Mouse (Mus musculus) CD4-positive, CD25-positive, alpha-beta regulatory T cell, adult 4 months (primary cell): ENCODE measurements around the gene BC049762. TPM values are rescaled to one million over a fixed set of nuclear protein-coding genes. Genes with fewer than 3 reads are reported as not detected.

Experiments used
- ATAC-seq: one replicate; pipeline ENCODE4 v1.8.0; 2017
- polyA plus RNA-seq, 2 experiments: library from polyadenylated mRNA; unstranded; fragments of 100-300 nt; shearing (Covaris generic); gene quantifications; one replicate each; pipeline ENCODE4 v1.2.1; 2017

BC049762 gene
- under 1 TPM in 1 of 2 experiments, not detected in 1; 0.74 TPM for polyA plus RNA-seq

DNA sequence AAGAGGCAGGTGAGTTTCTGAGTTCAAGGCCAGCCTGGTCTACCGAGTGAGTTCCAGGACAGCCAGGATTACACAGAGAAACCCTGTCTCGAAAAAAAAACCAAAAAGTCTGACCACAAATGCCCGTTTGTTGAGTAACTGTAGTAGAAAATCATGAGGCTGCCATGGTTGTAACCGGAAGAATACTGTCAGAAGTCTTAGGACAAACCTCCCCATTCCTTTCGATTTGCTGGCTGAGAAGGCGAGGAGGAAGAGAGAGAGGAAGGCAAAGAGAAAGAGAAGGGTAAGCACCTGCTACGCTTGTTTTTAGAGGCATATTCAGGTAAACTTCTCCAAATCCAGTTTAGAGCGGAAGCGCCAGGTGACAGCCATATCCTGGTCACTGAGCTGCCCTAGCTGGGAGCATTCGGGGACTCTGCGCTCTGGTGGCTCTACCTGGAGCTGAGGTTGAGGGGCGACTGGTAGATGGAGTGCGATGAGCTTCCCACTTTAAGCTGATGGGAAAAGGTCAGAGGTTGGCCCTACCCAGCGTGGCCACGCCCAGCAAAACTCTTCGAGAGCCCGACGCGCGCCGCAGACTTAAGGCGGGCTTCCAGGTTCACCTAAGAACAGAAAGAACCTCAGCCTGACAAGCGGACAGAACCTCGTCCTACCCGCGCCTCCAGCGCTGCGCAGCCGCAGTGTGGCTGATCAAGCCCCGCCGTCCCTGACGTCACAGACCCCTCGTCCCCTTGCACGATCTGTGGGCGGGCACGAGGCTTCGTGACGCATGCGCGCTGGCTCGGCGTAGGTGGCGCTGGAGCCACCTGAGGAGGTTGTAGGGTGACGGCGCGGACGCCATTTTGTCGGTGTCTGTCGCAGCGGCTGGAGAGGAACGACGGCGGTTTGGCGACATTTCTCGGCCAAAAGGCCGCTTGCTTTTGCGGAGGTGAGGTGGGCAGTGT lies at the start of gene BC049762:
Gene BC049762 (minus strand): TSS at position 705 of the 944 bp plus-strand sequence.
- ATAC-seq, result peak; percentile 91

- no peak for ATAC-seq
Observed at GRCm38 (mm10) chr11:51311846-51312245, 49.0 kb upstream of the BC049762 start.

GRCm38 (mm10) chr11:51308306-51308705 lies 45.5 kb upstream of the BC049762 start:
- ATAC-seq, result no peak

DNA sequence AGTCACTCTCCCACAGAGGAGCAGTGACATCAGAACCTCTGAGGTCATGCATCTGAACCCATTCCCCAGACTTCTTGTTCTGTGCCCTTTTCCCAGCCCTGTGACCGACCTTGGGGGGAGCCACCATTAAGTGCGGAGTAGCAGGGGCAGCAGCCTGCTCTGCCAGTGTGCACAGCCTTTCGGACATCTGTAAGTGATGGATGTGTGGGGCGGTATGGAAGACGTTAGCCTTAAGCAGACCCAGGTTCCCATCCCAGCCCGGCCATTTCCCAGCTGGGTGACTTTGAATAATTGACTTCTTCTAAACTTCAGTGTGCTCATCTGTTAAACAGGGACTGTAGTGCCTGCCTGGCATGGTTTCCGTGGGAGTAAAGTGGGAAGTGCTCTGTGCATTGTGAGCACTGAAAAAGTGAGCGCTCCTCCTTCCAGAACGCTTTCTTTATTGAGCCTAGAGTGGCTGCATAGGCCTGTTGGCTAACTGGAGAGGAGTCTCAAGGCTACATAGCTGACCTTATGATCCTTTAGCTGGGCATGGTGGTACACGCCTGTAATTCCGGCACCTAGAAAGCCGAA lies 41.2 kb upstream of the BC049762 start:
- ATAC-seq, result no peak

GRCm38 (mm10) chr11:51302396-51302795 lies 39.5 kb upstream of the BC049762 start:
- ATAC-seq, result no peak

GRCm38 (mm10) chr11:51298691-51299090 lies 35.8 kb upstream of the BC049762 start:
- ATAC-seq, result no peak

DNA sequence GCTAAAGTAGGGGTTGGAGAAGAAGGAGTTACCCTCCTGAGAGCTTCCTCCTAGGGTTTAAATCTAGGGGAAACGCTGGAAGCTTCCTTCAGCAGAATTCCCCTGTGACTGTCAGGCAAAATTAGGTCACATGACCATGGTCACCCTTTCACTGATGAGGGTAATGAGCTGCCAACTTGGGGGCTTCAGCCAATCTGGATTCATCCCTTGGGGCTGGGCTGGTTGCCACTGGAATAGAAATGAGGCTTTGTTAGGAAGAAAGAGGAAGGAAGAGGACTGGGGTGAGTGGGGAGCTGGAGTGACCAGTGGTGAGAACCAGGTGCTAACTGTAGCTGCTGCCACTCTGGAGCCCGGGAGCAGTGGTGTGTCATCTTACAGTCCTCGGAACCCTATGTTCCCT lies 32.9 kb upstream of the BC049762 start:
- ATAC-seq, result no peak

- no peak for ATAC-seq
Observed at GRCm38 (mm10) chr11:51293956-51294530, 31.2 kb upstream of the BC049762 start.

- no peak for ATAC-seq
Observed at GRCm38 (mm10) chr11:51290066-51290955, 27.5 kb upstream of the BC049762 start.

DNA sequence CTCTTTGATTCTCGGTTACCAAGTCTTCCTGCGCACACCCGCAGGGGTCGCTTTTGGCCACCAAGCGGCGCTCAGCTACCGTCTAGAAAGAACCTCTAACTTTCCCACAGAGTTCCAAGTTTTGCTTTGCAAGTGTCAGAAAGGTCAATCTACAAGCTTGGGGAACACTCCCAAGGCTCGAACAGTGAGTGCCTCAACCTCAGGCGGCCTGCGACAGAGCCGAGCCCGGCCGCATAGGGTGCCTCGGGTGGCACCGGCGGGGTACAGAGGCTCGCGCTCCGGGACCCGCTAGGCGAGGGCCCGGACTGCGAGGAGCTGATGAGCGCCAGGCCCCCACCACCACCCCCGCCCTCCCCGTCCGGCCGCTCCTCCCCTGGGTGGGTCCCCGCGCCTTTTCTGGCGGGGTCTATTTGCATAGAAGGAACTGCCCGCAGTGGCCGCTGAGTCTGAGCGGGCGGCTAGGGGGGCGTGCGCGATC lies 26.8 kb upstream of the BC049762 start, which contains the start of gene Col23a1:
Gene Col23a1 (plus strand): TSS at position 357 of the 478 bp plus-strand sequence.
- ATAC-seq, result no peak

DNA sequence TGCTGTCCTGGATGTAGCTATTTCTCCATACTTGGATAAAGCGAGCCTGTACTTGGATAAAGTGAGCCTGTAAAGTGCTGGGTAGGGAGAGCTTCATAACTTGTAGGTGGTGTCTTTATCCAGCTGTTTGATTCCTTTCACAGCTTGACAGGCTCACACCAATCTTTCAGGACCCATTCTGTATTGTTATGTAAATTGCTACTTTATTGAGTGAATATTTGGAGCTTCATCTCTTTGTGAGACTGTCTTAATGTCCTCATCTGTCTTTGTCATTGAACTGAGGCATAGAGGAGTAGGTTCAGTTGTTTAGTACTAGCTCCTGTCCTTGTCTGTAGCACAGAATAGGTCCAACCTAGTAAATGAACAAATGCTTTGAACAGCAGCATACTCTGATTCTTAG lies 11.6 kb upstream of the BC049762 start:
- ATAC-seq, result no peak

DNA sequence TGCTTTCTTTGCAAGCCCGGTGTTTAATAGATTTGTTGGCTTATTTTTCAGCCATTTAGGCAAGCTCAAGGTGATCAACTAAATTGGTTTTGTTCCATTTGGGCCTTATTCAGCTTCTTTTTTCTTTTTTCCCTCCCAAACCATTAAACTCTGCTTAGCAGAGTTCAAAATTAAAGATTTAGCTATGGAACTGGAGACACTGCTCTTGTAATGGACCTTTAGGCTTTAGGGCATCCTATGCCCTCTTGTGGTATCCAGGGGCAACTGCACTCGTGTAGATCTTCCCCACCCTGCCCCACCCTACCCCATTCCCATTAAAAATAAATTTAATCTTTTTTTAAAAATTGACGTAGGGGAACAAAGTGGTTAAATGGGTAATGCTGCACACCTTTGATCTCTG lies 2.5 kb upstream of the BC049762 start:
- ATAC-seq, result no peak

GRCm38 (mm10) chr11:51264352-51264751 lies 1.5 kb upstream of the BC049762 start:
- ATAC-seq, result no peak

DNA sequence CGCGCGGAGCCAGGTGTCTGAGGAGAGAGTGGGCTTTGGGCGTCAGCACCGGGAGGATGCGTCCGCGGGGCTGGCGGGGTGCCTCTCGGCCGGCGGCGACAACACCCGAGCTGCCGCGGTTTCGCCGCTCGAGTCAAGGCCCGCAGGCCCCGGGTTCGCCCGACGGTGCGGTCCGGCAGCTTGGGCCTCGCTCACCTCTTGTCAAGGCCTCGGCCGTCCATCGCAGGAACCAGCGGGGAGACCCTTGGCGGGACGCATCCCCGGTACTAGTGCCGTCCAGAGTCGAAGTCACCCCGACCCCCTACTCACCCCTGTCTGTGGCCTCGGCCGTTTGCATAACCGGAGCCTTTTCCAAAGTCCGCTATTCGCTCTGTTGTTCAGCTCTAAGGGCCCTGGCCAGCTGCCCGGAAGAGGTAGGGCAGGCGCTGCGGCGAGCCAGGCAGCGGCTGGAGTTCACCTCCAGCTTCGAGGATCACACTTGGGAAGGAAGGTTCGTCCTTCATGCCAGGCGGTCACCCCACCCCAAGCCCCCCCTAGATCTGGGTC lies 513 bp upstream of the BC049762 start:
- peak; percentile 8 for ATAC-seq

GRCm38 (mm10) chr11:51261680-51262219 lies 1.1 kb downstream of the BC049762 start, which contains the start of gene Clk4:
Clk4 (plus strand) TSS chr11:51261730.
- no peak for ATAC-seq

GRCm38 (mm10) chr11:51257006-51257405 lies 5.8 kb downstream of the BC049762 start:
- ATAC-seq, result no peak

DNA sequence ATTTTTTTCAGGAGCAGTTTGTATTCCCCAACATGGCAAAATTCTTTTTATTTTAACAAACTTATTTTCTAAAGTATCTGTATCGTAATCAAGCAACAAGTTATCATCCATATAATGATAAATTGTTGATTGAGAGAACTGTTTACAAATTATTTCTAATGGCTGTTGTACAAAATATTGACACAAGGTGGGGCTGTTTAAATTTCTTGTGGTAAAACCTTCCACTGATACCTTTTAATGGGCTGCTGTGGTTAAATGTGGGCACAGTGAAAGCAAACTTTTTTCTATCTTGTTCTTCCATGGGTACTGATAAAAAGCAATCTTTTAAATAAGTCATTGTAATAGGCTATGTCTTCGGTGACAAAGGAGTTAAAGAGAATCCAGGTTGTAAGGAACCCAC lies 19.9 kb downstream of the BC049762 start:
- ATAC-seq, result no peak

- ATAC-seq, result no peak
Observed at GRCm38 (mm10) chr11:51234626-51235025, 28.2 kb downstream of the BC049762 start.

DNA sequence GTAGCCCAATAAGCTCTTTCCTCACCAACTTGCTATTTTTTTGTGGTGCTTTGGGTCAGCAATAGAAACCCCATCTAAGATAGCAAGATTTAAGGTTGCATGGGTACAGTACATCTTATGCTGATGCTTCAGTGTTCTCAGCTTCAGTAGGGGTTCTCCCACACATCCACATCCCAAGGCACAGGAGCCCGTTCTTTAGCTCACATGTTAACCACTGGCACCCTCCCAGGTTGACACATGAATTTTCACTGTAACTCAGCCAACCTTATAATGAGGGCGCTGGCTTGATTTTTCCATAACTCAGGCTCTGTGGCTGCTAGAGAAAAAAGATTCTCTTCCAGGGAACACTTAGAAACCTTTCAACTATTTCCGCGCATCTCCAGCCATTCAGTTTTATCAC lies 35.7 kb downstream of the BC049762 start:
- ATAC-seq, result no peak

DNA sequence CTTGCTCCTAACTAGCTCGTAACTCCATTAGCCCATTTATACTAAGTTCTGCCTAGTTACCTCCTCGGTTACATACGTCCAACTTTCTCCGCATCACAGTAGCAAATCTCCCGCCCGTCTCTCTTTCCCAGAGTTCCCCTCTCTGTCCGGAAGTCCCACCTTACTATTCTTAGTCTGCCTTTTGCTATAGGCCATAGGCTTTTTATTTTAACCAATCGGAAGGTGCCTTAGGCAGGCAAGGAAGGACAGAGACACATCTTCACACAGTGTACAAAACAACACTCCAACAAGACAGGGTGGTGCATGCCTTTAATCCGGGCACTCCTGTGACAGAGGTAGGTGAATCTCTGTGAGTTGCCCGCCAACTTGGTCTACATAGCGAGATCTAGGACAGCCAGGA lies 42.5 kb downstream of the BC049762 start, which contains the start of gene Gm12569:
Gene Gm12569 (plus strand): TSS at position 166 of the 400 bp plus-strand sequence.
- no peak for ATAC-seq

GRCm38 (mm10) chr11:51219396-51219980 lies 43.4 kb downstream of the BC049762 start:
- no peak for ATAC-seq
